Mouse (Mus musculus) monocyte, adult 5-6 weeks (primary cell): ENCODE results near the gene Ninl. TPM values are rescaled to one million over a fixed set of nuclear protein-coding genes. Genes with fewer than 3 reads are reported as not detected.

Source experiments
- ATAC-seq: fragments of 153-309, 156-312 bp; replicated peaks from 2 replicates; pipeline ENCODE4 v1.8.0; 2017; ENCODE audit warnings: mild to moderate bottlenecking; ENCODE audit not compliant: low TSS enrichment, insufficient number of reproducible peaks, severe bottlenecking, poor library complexity, low FRiP score
- total RNA-seq: library from RNA; stranded (forward); fragments of 200-1000, 200-491, 200-594 nt; gene quantifications from 3 replicates; pipeline ENCODE4 v1.2.3, GENCODE M21; 2017

Gene Ninl
- total RNA-seq = 0.39 TPM in 1 of 3 replicates, not detected in the others

- peak; percentile 93 for ATAC-seq
Measured at GRCm38 (mm10) chr2:151039232-151039695, at the start of gene Ninl, which contains the start of gene Nanp. Gene Ninl, minus strand, starts transcription at chr2:151039382. Gene Nanp, minus strand, starts transcription at chr2:151039398.

GRCm38 (mm10) chr2:151056637-151057036 is 17.5 kb upstream of the Ninl start:
- ATAC-seq = no peak

GRCm38 (mm10) chr2:151040411-151040810 is 1.2 kb upstream of the Ninl start:
- no peak for ATAC-seq

GRCm38 (mm10) chr2:151039726-151040125 is 544 bp upstream of the Ninl start:
- ATAC-seq = no peak

- ATAC-seq = 0 out of 2 replicates have a peak, but pooled peaks have one; percentile 2
Measured at GRCm38 (mm10) chr2:151038811-151039222, 365 bp downstream of the Ninl start.

- 0 out of 2 replicates have a peak, but pooled peaks have one; percentile 11 for ATAC-seq
Measured at GRCm38 (mm10) chr2:151037876-151038552, 1.2 kb downstream of the Ninl start.

- ATAC-seq = no peak
Measured at GRCm38 (mm10) chr2:151037292-151037691, 1.9 kb downstream of the Ninl start.

- ATAC-seq = no peak
Measured at GRCm38 (mm10) chr2:151036721-151037120, 2.5 kb downstream of the Ninl start.

GRCm38 (mm10) chr2:151034435-151034834 is 4.7 kb downstream of the Ninl start:
- no peak for ATAC-seq

GRCm38 (mm10) chr2:151021158-151021557 is 18.0 kb downstream of the Ninl start:
- no peak for ATAC-seq

GRCm38 (mm10) chr2:151015316-151015715 is 23.9 kb downstream of the Ninl start:
- ATAC-seq = no peak

GRCm38 (mm10) chr2:151011273-151011672 is 27.9 kb downstream of the Ninl start:
- no peak for ATAC-seq

- ATAC-seq = no peak
Measured at GRCm38 (mm10) chr2:151009515-151010085, 29.6 kb downstream of the Ninl start.

GRCm38 (mm10) chr2:151008939-151009509 is 30.2 kb downstream of the Ninl start:
- ATAC-seq = no peak

- ATAC-seq = no peak
Measured at GRCm38 (mm10) chr2:151008517-151008932, 30.7 kb downstream of the Ninl start.

- ATAC-seq = no peak
Measured at GRCm38 (mm10) chr2:151008006-151008405, 31.2 kb downstream of the Ninl start.

GRCm38 (mm10) chr2:151006281-151006945 is 32.8 kb downstream of the Ninl start:
- ATAC-seq = no peak

GRCm38 (mm10) chr2:151004390-151004789 is 34.8 kb downstream of the Ninl start:
- no peak for ATAC-seq

- ATAC-seq = no peak
Measured at GRCm38 (mm10) chr2:151003796-151004195, 35.4 kb downstream of the Ninl start.
